Mouse (Mus musculus) retina, postnatal 7 days (tissue): ENCODE results near the gene 1700034J05Rik.

ENCODE experiments used
- DNase-seq: peaks from one replicate; pipeline ENCODE4 v3.0.0-alpha.2; 2012; ENCODE audit warnings: low read depth, low spot score

1700034J05Rik gene

GRCm38 (mm10) chr6:146963396-146964150, 9.4 kb upstream of the 1700034J05Rik start:
- DNase-seq: no peak

DNA sequence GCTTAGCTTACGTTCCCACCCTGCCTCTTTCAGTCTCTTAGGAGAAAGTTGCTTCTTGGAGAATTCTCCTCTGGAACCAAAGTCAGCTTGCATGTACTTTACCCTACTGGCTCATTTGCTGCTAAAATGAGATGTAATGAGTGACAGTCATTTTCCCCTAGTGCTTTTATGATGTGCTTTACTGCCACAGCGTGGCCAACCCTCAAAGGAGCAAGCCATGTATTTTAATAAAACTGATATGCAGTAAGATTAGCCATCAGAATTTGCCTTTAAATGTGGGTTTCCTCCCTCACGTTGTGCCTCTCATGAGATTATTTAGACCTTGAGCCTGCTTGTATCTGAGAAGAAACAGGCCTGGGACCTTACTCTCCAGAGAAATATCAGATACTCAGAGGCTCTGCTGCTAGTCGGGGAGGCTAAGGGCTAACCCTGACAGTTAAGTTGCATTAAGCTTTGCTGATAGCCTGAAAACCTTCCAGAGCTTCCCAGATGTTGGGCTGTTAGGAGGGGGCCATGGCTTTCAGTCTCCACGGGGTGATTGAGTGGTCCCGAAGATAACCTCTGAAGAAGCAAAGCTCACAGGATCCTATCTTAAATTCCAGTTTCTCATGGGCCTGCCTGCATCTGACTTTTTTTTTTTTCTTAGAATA, 7.7 kb upstream of the 1700034J05Rik start:
- DNase-seq: no peak

- DNase-seq: no peak
Observed at GRCm38 (mm10) chr6:146960956-146961355, 6.7 kb upstream of the 1700034J05Rik start.

DNA sequence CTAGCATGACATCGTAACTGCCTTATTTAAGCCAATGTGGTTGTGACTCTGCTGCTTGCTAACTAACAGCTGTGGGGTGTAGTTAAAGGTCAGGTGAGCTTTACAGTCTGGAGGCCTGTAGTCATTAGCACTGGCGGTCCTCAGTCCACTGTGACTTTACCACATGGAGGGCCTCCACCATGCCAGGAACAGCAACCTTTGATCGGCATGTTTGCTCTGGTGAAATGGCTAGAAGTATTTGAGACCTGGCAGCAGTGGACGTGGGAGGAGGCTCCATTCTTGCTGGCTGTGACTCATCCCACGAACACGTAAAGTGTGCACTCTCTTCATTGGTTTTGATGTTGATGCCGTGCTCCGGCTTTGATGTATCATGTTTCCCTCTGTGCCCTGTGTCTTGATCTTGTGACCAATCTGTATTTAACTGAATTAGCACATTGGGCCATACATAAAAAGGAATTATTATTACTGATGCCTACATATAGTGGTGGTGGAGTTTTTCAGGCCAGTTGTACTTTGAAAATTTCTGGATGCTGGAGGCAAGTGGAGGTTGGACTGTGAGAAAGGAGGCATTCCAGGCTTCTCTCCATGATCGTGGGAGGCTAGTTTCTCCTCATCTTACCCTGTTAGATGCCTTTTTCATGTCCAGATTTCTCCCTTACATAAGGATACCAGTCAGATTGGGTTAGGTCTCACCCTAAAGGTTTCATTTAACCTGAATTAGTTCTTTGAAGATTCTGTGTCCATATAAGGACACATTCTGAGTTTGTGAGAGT, 5.9 kb upstream of the 1700034J05Rik start:
- no peak for DNase-seq

DNA sequence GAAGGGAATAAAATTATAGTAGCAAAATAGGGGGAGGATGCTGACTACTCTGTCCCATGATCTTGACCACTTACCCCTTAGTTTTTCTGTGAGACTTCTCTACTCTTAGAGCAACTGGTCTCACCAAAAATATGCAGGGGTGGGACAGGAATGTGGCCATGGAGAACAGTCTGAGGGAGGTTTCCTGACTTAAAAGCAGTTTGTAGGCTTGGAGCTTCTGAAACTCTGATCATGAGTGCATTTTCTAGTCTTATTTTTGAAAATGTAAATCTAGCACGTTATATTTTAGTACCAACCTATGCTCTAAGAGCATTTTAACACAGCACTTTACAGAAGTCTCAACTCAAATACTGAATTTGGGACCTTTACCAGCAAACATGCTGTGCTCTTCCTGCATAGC, 4.5 kb upstream of the 1700034J05Rik start:
- no peak for DNase-seq

DNA sequence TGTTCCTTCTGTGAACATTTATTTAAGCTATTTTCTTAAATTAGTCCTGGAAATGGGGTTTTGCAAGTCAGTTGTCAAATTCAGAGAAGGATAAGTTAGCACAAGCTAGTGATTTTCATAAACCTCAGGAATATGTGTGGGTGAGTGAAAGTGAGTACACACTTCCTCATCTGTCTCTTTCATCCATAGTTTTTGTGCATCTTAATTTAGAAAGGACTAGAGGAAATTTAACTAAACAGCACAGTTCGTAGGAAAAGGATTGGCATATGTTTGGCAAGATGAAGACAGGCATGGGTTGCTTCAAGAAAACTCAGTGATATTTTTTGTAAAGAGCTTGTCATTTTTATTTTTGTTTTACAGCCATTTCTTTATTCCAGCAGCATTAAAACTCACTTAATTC, 2.7 kb upstream of the 1700034J05Rik start:
- no peak for DNase-seq

DNA sequence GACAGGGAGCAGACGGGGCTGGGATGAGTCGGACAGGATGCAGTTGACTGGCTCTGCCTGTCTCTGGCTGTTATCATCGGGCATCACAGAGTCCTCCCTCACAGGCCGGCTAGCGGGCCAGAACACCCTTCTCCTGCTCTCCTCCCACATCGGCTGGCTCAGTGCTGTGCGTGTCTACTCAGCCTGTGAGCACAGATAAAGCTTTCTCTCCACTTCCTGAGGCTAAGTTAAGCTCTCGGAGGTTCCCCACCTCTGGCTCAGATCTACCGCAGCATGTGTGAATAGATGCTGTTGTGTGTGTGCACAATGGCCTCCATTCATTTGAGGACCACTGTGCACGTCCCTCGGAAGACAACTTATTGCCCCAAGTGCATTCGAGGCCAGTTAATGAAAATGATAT, 1.7 kb upstream of the 1700034J05Rik start:
- DNase-seq: no peak

DNA sequence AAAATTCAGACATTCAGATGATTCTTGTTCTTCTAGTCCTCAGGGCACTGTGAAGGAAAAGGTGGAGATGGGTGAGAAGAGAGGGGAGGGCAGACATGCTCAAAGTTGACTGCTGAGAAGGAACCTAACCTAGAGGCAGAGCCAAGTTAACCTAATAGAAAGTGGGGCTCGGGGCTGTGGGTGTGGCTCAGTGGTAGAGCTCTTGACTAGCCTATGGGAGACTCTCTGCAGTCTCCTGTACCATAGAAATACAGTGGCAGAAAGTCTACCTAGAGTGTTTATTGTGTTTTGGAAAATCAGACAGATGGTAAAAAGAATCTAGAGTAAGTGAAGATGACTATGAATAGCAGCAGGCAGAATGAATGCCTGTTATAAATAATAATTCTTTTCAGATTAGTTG, 1.3 kb upstream of the 1700034J05Rik start:
- no peak for DNase-seq

DNA sequence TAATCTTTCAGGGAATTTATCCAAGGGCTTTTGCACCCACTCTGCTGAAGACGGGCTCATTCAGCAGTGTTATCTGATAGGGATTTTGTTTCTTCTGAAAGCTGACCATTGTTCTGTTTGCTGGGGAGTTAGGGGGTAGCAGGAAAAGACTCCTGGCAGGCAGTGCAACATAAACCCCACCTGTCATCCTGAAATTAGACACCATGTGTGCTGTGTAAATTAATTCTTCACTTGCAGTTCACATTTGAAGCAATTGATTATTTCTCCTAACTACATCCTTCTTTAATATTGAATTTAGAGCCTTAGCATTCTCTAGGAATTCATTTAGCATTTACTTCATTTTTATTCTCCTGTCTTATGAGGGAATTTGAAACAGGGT, 3.8 kb downstream of the 1700034J05Rik start:
- no peak for DNase-seq

DNA sequence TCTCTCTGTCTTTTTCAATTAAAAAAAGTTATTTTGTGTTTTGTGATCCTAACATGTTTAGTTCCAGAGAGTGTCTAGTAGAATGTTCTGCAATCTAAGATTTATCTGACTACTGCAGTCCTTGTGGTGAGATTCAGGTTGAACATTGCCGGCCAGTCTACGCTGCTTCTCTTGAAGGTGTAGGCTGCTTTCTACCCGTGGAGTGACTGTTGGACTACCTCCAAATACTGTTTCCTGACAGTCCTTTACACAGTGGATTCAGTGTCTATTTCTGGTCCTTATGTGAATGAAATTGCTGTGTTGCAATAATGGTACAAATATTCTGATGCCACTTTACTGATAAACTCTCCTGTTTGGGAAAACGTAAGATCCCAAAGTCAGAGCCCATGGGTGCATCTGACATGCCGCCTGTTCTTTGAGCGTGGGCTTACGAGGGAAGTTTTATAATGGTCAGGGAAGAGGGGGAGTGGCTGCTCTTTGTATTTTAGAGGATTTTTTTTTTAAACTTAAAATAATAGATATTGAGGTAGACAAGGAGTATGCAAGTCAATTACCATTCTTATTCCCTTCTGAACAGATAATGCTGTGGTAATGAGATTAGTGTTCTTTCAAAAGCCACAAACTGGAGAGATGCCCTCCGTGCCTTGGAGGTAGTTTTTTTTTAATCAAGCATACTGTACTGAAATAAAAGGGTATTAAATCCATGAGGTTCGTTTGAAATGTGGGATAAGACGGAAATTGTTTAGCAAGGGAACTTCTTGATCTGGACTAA, 4.4 kb downstream of the 1700034J05Rik start:
- DNase-seq: no peak

DNA sequence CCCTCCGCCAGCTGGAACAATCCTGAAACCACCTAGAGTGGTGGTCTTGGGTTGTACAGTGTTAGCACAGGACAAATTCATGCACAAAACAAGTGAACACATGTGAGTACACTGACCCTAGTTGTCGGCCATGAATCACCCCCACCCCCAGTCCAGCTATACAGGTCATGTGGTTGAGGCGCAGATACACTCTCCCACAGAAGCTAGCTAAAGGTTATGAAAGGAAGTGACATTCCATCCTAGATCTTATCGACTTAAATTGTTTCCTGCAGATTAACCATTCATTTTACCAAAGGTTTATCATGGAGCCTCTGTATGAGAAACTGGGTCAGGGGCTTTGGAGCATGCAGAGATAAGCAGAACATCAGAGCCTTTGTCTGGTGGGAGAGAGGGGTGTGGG, 7.0 kb downstream of the 1700034J05Rik start:
- no peak for DNase-seq

GRCm38 (mm10) chr6:146946327-146947029, 7.7 kb downstream of the 1700034J05Rik start:
- DNase-seq: no peak

- no peak for DNase-seq
Observed at GRCm38 (mm10) chr6:146944830-146945229, 9.4 kb downstream of the 1700034J05Rik start.

- DNase-seq: no peak
Observed at GRCm38 (mm10) chr6:146944009-146944408, 10.2 kb downstream of the 1700034J05Rik start.

- no peak for DNase-seq
Observed at GRCm38 (mm10) chr6:146941505-146942275, 12.5 kb downstream of the 1700034J05Rik start.

DNA sequence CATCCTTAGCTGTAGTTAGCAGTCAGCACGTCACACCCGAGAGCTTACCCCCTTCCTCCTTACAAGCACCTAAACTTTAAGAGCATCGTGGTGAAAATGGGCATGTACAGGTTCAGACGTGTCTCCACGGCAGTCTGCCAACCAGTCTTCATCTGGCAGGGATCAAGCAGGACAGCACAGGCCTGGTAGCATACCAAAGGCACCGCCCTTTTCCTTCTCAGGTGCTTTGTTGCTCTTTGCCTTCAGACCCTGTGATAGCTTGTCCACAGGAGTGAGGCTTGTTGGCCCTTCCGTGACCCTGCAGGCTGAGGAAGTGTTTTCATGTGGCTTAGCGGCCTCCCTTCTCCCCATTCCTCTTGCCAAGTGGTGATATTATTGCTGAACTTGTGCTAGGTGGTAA, 15.2 kb downstream of the 1700034J05Rik start:
- no peak for DNase-seq

DNA sequence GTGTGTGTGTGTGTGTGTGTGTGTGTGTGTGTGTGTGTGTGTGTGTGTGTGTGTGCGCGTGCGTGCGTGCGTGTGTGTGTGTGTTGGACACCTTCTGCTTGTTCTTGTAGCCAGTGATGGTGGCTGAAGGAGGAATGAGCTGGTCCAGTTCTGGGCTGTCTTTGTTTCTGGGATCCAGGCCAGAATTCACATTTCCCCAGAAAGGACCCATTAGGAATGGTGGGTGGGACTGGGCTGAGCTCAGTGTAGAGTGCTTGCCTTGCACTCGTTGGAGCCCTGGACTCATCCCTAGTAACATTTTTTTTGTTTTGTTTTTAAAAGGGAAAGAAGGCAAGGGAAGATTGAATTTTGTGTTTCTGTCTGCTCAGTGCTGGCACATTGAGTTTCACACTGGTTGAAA, 18.3 kb downstream of the 1700034J05Rik start:
- DNase-seq: no peak

- no peak for DNase-seq
Observed at GRCm38 (mm10) chr6:146933123-146933522, 21.1 kb downstream of the 1700034J05Rik start.

- no peak for DNase-seq
Observed at GRCm38 (mm10) chr6:146929031-146929430, 25.2 kb downstream of the 1700034J05Rik start.

GRCm38 (mm10) chr6:146928108-146928507, 26.1 kb downstream of the 1700034J05Rik start:
- DNase-seq: no peak
